Mouse (Mus musculus) neural tube, embryonic 13.5 days (tissue): ENCODE results near the gene 3830417A13Rik. TPM values are rescaled to one million over a fixed set of nuclear protein-coding genes. Genes with fewer than 3 reads are reported as not detected.

Experiments
- ATAC-seq: fragments of 200-750 bp; cut with Nextera tagmentation; 2 replicates; pipeline ENCODE4 v1.8.0; 2017; ENCODE audit warnings: low read depth, mild to moderate bottlenecking, moderate TSS enrichment, moderate library complexity
- H3K27ac ChIP-seq: fragments of 300-500 bp; sonication (generic); replicated peaks from 2 replicates; pipeline ENCODE4 v1.5.1; 2015; ENCODE audit warnings: moderate library complexity, mild to moderate bottlenecking, inconsistent platforms
- H3K27me3 ChIP-seq: fragments of 300-500 bp; sonication (generic); 2 replicates; pipeline ENCODE4 v1.6.1; 2015; ENCODE audit warnings: mild to moderate bottlenecking, inconsistent platforms
- H3K36me3 ChIP-seq: fragments of 300-500 bp; sonication (generic); 2 replicates; pipeline ENCODE4 v1.6.1; 2015; ENCODE audit warnings: mild to moderate bottlenecking, inconsistent platforms
- H3K4me1 ChIP-seq: fragments of 300-500 bp; sonication (generic); replicated peaks from 2 replicates; pipeline ENCODE4 v1.6.1; 2015; ENCODE audit warnings: inconsistent platforms
- H3K4me2 ChIP-seq: fragments of 300-500 bp; sonication (generic); 2 replicates; pipeline ENCODE4 v1.6.1; 2015; ENCODE audit warnings: inconsistent platforms, mild to moderate bottlenecking, moderate library complexity
- H3K4me3 ChIP-seq: fragments of 300-500 bp; sonication (generic); 2 replicates; pipeline ENCODE4 v1.5.1; 2015; ENCODE audit warnings: mild to moderate bottlenecking, inconsistent platforms
- H3K9ac ChIP-seq: fragments of 300-500 bp; sonication (generic); 2 replicates; pipeline ENCODE4 v1.6.1; 2015; ENCODE audit warnings: moderate library complexity, mild to moderate bottlenecking, inconsistent platforms
- H3K9me3 ChIP-seq: fragments of 300-500 bp; sonication (generic); 2 replicates; pipeline ENCODE4 v1.6.1; 2016; ENCODE audit warnings: inconsistent platforms
- WGBS: fragments of 180-500 bp; shearing (Covaris S2); methylation state at CpG from one replicate; pipeline ENCODE4 v1.1.7; 2015; 5-methylcytosine and 5-hydroxymethylcytosine counted together
- polyA plus RNA-seq: library from polyadenylated mRNA; unstranded; fragments of >200 nt; fragmentation: Nextera tagmentation; extraction: Ambion mirVana; gene quantifications from 2 replicates; pipeline ENCODE4 v1.2.1, GENCODE M21; 2015

3830417A13Rik gene
- polyA plus RNA-seq: not detected in 2 replicates

- 88% methylated on average over 11 of the region's 11 CpGs for WGBS
- Histone ChIP-seq H3K27ac (no peak within 1 kb of the TSS), H3K9ac (no peak within 1 kb of the TSS), H3K36me3 (no peaks in the 10 kb centered on the region), H3K4me3 (no peak within 1 kb of the TSS), H3K9me3 (no peaks in the 10 kb centered on the region), H3K27me3 (no peaks in the 10 kb centered on the region), H3K4me1 (no peaks in the 10 kb centered on the region), H3K4me2 (no peak within 1 kb of the TSS)
- no peak for ATAC-seq
Measured at GRCm38 (mm10) chrX:64173248-64173647, at the start of gene 3830417A13Rik. Gene 3830417A13Rik (plus strand): TSS chrX:64173548.

GRCm38 (mm10) chrX:64152098-64152497 lies 21.2 kb upstream of the 3830417A13Rik start, which contains the start of gene Gm6760:
Gene Gm6760 (minus strand): TSS chrX:64152198.
- H3K4me2 ChIP-seq: no peak within 1 kb of the TSS
- H3K4me1 ChIP-seq: no peaks in the 10 kb centered on the region
- H3K9me3 ChIP-seq: no peaks in the 10 kb centered on the region
- H3K27ac ChIP-seq: no peak within 1 kb of the TSS
- no peak within 1 kb of the TSS for H3K4me3 ChIP-seq
- 69% methylated on average over 2 of the region's 2 CpGs for WGBS
- no peaks in the 10 kb centered on the region for H3K36me3 ChIP-seq
- no peak for ATAC-seq
- H3K9ac ChIP-seq: no peak within 1 kb of the TSS
- no peaks in the 10 kb centered on the region for H3K27me3 ChIP-seq

DNA sequence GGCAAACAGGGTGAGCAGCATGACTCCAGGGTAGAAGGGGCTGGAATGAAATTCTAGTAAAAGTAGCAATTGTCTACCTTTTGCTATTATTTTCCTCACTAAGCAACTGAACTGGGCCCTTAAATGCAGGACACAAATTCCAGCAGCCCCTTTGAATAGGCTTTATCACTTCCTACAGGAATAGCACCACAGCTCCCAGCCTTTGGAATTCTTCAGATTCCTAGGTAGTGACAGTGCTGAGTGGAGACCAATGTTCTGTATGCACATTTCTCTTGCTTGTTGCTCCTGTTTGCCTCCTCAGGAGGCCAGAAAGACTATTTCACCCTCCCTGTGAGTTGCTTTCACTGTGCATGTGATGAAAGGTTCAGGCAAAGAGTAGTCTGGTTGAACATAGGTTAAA lies 7.9 kb downstream of the 3830417A13Rik start:
- no peak overlapping the region for H3K4me2 ChIP-seq
- no peaks in the 10 kb centered on the region for H3K4me1 ChIP-seq
- no peak overlapping the region for H3K4me3 ChIP-seq
- no peaks in the 10 kb centered on the region for H3K27me3 ChIP-seq
- no peak overlapping the region for H3K9ac ChIP-seq
- H3K36me3 ChIP-seq: no peaks in the 10 kb centered on the region
- ATAC-seq: no peak
- no peak overlapping the region for H3K27ac ChIP-seq
- H3K9me3 ChIP-seq: no peaks in the 10 kb centered on the region

Other genes starting within 250 kb of the 3830417A13Rik start
- gene Gm6760, start 21.4 kb upstream of the 3830417A13Rik start, polyA plus RNA-seq: not detected in 2 replicates
- gene Slitrk4, start 103.4 kb downstream of the 3830417A13Rik start, polyA plus RNA-seq: 12.0 and 14.5 TPM in 2 replicates